Mouse (Mus musculus): ENCODE results near the gene Gba2. TPM values are rescaled to one million over a fixed set of nuclear protein-coding genes. Genes with fewer than 3 reads are reported as not detected.

Gene Gba2
- polyA plus RNA-seq, 2 experiments = 10.5 to 12.5 TPM

DNA sequence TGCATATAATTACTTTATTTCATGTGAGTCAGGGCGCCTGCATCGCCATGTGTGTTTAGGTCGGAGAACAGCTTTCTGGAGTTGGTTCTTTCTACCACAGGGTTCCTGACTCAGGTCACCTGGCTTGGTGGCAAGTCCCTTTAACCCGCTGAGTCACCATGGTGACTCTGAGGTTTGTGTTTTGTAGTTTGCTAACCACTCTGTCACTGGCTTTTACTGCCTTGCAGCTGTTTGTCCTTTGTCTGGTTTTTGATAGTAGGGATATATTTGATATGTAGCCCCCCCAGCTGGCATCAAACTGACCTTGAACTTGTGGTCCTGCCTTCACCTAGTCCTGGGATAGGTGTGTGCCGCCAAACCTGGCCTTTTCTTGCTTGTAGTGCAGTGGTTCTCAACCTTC lies 3.6 kb upstream of the Gba2 start:
- Histone ChIP-seq H3K9ac (replicated peaks) (no peak overlapping the region), H3K36me3 (replicated peaks; ENCODE audit: control insufficient read depth, insufficient read depth, low read depth) (peaks cover 27% of the 10 kb centered on the region), H3K9me3 (ENCODE audit: control insufficient read depth, low read length) (no peaks in the 10 kb centered on the region), H3K4me1 (replicated peaks; ENCODE audit: control insufficient read depth in 2 of 2, insufficient read depth in 2 of 2, low read length in 1 of 2) (peaks cover 2 to 9% of the 10 kb centered on the region in 2 experiments), H3K4me3 (ENCODE audit: insufficient read depth in 1 of 2, low read depth in 2 of 2, low read length in 2 of 2) (no peak overlapping the region), H3K27me3 (ENCODE audit: control insufficient read depth, insufficient read depth, low read length) (no peaks in the 10 kb centered on the region), H3K27ac (no peak overlapping the region), H3K4me2 (ENCODE audit: low read depth) (no peak overlapping the region)
- TF ChIP-seq EP300 (IDR thresholded peaks at IDR 0.05; ENCODE audit: low read depth) = no peak
- no peak for TF ChIP-seq CTCF (IDR thresholded peaks at IDR 0.05; ENCODE audit: low read depth)
- DNase-seq (ENCODE audit: low read depth in 3 of 3, low spot score in 3 of 3) (no peak), ATAC-seq (ENCODE audit: insufficient read depth) (no peak)
- 72% methylated on average over 5 of the region's 5 CpGs for WGBS (ENCODE audit: insufficient replicate concordance)

GRCm38 (mm10) chr4:43581381-43581780 lies 2.7 kb upstream of the Gba2 start:
- H3K36me3 ChIP-seq (replicated peaks; ENCODE audit: control insufficient read depth, insufficient read depth, low read depth) = peaks cover 27% of the 10 kb centered on the region
- WGBS (ENCODE audit: insufficient replicate concordance) = 92% methylated on average over 12 of the region's 12 CpGs
- ATAC-seq (ENCODE audit: insufficient read depth) = no peak
- no peak overlapping the region for H3K27ac ChIP-seq
- H3K4me1 ChIP-seq (replicated peaks; ENCODE audit: control insufficient read depth in 2 of 2, insufficient read depth in 2 of 2, low read length in 1 of 2) = peaks cover 9 to 17% of the 10 kb centered on the region in 2 experiments
- H3K9ac ChIP-seq (replicated peaks) = no peak overlapping the region
- no peak overlapping the region for H3K4me2 ChIP-seq (ENCODE audit: low read depth)
- no peak for DNase-seq (ENCODE audit: low read depth in 3 of 3, low spot score in 3 of 3)
- no peak overlapping the region for H3K4me3 ChIP-seq (ENCODE audit: insufficient read depth in 1 of 2, low read depth in 2 of 2, low read length in 2 of 2)
- H3K9me3 ChIP-seq (ENCODE audit: control insufficient read depth, low read length) = no peaks in the 10 kb centered on the region
- TF ChIP-seq EP300 (IDR thresholded peaks at IDR 0.05; ENCODE audit: low read depth) (no peak), CTCF (IDR thresholded peaks at IDR 0.05; ENCODE audit: low read depth) (no peak)
- no peaks in the 10 kb centered on the region for H3K27me3 ChIP-seq (ENCODE audit: control insufficient read depth, insufficient read depth, low read length)

GRCm38 (mm10) chr4:43580721-43581120 lies 2.0 kb upstream of the Gba2 start:
- H3K36me3 ChIP-seq (replicated peaks; ENCODE audit: control insufficient read depth, insufficient read depth, low read depth) = peaks cover 27% of the 10 kb centered on the region
- 91% methylated on average over 5 of the region's 5 CpGs for WGBS (ENCODE audit: insufficient replicate concordance)
- H3K4me3 ChIP-seq (ENCODE audit: insufficient read depth in 1 of 2, low read depth in 2 of 2, low read length in 2 of 2) = no peak overlapping the region
- H3K4me1 ChIP-seq (replicated peaks; ENCODE audit: control insufficient read depth in 2 of 2, insufficient read depth in 2 of 2, low read length in 1 of 2) = peaks cover 11 to 20% of the 10 kb centered on the region in 2 experiments
- TF ChIP-seq CTCF (IDR thresholded peaks at IDR 0.05; ENCODE audit: low read depth) (no peak), EP300 (IDR thresholded peaks at IDR 0.05; ENCODE audit: low read depth) (no peak)
- H3K9me3 ChIP-seq (ENCODE audit: control insufficient read depth, low read length) = no peaks in the 10 kb centered on the region
- H3K27me3 ChIP-seq (ENCODE audit: control insufficient read depth, insufficient read depth, low read length) = no peaks in the 10 kb centered on the region
- ATAC-seq (ENCODE audit: insufficient read depth) (no peak), DNase-seq (ENCODE audit: low read depth in 3 of 3, low spot score in 3 of 3) (no peak)
- no peak overlapping the region for H3K27ac ChIP-seq
- H3K9ac ChIP-seq (replicated peaks) = no peak overlapping the region
- no peak overlapping the region for H3K4me2 ChIP-seq (ENCODE audit: low read depth)

DNA sequence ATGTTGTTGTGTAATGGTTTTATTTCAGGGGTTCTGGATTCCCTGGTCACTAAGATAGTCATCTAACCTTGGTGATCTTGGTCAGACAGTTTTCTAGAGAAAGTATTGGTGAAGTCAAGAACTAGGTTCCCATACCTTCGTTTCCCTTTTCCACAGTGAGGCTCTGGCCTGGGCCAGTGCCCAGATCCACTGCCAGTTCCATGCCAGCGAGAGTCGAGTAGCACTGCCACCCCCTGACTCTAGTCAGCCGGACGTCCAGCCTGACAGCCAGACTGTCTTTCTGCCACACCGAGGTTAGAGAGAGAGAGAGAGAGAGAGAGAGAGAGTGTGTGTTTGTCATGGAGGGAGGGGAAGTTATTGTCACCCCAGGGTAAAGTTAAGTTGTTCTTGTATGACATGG lies 1.1 kb upstream of the Gba2 start:
- 67% methylated on average over 6 of the region's 6 CpGs for WGBS (ENCODE audit: insufficient replicate concordance)
- TF ChIP-seq EP300 (IDR thresholded peaks at IDR 0.05; ENCODE audit: low read depth) (no peak), CTCF (IDR thresholded peaks at IDR 0.05; ENCODE audit: low read depth) (no peak)
- Histone ChIP-seq H3K36me3 (replicated peaks; ENCODE audit: control insufficient read depth, insufficient read depth, low read depth) (peaks cover 27% of the 10 kb centered on the region), H3K4me1 (replicated peaks; ENCODE audit: control insufficient read depth in 2 of 2, insufficient read depth in 2 of 2, low read length in 1 of 2) (peaks cover 11 to 20% of the 10 kb centered on the region in 2 experiments), H3K27ac (no peak overlapping the region), H3K27me3 (ENCODE audit: control insufficient read depth, insufficient read depth, low read length) (no peaks in the 10 kb centered on the region), H3K9me3 (ENCODE audit: control insufficient read depth, low read length) (no peaks in the 10 kb centered on the region), H3K4me2 (ENCODE audit: low read depth) (peak overlapping the region; percentile 92), H3K9ac (replicated peaks) (peak overlapping the region; percentile 90), H3K4me3 (ENCODE audit: insufficient read depth in 1 of 2, low read depth in 2 of 2, low read length in 2 of 2) (peak overlapping the region; percentile 83)
- ATAC-seq (ENCODE audit: insufficient read depth) (no peak), DNase-seq (ENCODE audit: low read depth in 3 of 3, low spot score in 3 of 3) (no peak)

- ATAC-seq (ENCODE audit: insufficient read depth) (no peak), DNase-seq (ENCODE audit: low read depth in 3 of 3, low spot score in 3 of 3) (no peak)
- H3K27ac ChIP-seq = peak overlapping the region; percentile 88
- 6% methylated on average over 10 of the region's 10 CpGs for WGBS (ENCODE audit: insufficient replicate concordance)
- no peaks in the 10 kb centered on the region for H3K27me3 ChIP-seq (ENCODE audit: control insufficient read depth, insufficient read depth, low read length)
- peaks cover 11 to 20% of the 10 kb centered on the region in 2 experiments for H3K4me1 ChIP-seq (replicated peaks; ENCODE audit: control insufficient read depth in 2 of 2, insufficient read depth in 2 of 2, low read length in 1 of 2)
- peak overlapping the region; percentile 92 for H3K4me2 ChIP-seq (ENCODE audit: low read depth)
- H3K9ac ChIP-seq (replicated peaks) = peak overlapping the region; percentile 90
- no peaks in the 10 kb centered on the region for H3K9me3 ChIP-seq (ENCODE audit: control insufficient read depth, low read length)
- H3K36me3 ChIP-seq (replicated peaks; ENCODE audit: control insufficient read depth, insufficient read depth, low read depth) = peaks cover 27% of the 10 kb centered on the region
- no peak for TF ChIP-seq EP300 (IDR thresholded peaks at IDR 0.05; ENCODE audit: low read depth)
- no peak for TF ChIP-seq CTCF (IDR thresholded peaks at IDR 0.05; ENCODE audit: low read depth)
- peak overlapping the region; percentile 83 for H3K4me3 ChIP-seq (ENCODE audit: insufficient read depth in 1 of 2, low read depth in 2 of 2, low read length in 2 of 2)
Observed at GRCm38 (mm10) chr4:43579256-43579655, 583 bp upstream of the Gba2 start.

Measured in liver, embryonic 14.5 days (tissue).